Mouse (Mus musculus) c-Kit-positive CD71-negative TER-119-negative erythroid progenitor cells, embryonic 14.5 days (primary cell): Measurements from ENCODE around the gene Fam50b.
A peak's percentile ranks its signal among the peaks of the same experiment; 100 is the strongest.

ENCODE experiments used
- DNase-seq: peaks from one replicate; pipeline ENCODE4 v3.0.0-alpha.2; 2013; ENCODE audit warnings: low read depth

Gene Fam50b

GRCm38 (mm10) chr13:34734686-34735085 is at the start of gene Fam50b:
Gene Fam50b (plus strand): TSS chr13:34734850.
- no peak for DNase-seq

- no peak for DNase-seq
Observed at GRCm38 (mm10) chr13:34685008-34685765, 49.5 kb upstream of the Fam50b start.

GRCm38 (mm10) chr13:34691049-34691448 is 43.6 kb upstream of the Fam50b start:
- no peak for DNase-seq

GRCm38 (mm10) chr13:34693111-34693510 is 41.5 kb upstream of the Fam50b start:
- DNase-seq = no peak

- no peak for DNase-seq
Observed at GRCm38 (mm10) chr13:34696734-34697332, 37.8 kb upstream of the Fam50b start.

GRCm38 (mm10) chr13:34700091-34700490 is 34.6 kb upstream of the Fam50b start:
- DNase-seq = no peak

GRCm38 (mm10) chr13:34700630-34701029 is 34.0 kb upstream of the Fam50b start:
- no peak for DNase-seq

GRCm38 (mm10) chr13:34703301-34703700 is 31.3 kb upstream of the Fam50b start:
- no peak for DNase-seq

GRCm38 (mm10) chr13:34703795-34704194 is 30.9 kb upstream of the Fam50b start:
- no peak for DNase-seq

GRCm38 (mm10) chr13:34704835-34705234 is 29.8 kb upstream of the Fam50b start:
- no peak for DNase-seq

GRCm38 (mm10) chr13:34708955-34709354 is 25.7 kb upstream of the Fam50b start:
- DNase-seq = no peak

GRCm38 (mm10) chr13:34709566-34709965 is 25.1 kb upstream of the Fam50b start:
- DNase-seq = no peak

- no peak for DNase-seq
Observed at GRCm38 (mm10) chr13:34711410-34711809, 23.2 kb upstream of the Fam50b start.

GRCm38 (mm10) chr13:34712881-34713280 is 21.8 kb upstream of the Fam50b start:
- DNase-seq = no peak

GRCm38 (mm10) chr13:34715437-34715838 is 19.2 kb upstream of the Fam50b start:
- DNase-seq = peak; percentile 20

- DNase-seq = no peak
Observed at GRCm38 (mm10) chr13:34724831-34725592, 9.6 kb upstream of the Fam50b start.

- no peak for DNase-seq
Observed at GRCm38 (mm10) chr13:34725800-34726476, 8.7 kb upstream of the Fam50b start.

GRCm38 (mm10) chr13:34726477-34726805 is 8.2 kb upstream of the Fam50b start:
- no peak for DNase-seq

- DNase-seq = no peak
Observed at GRCm38 (mm10) chr13:34727060-34727459, 7.6 kb upstream of the Fam50b start.

- no peak for DNase-seq
Observed at GRCm38 (mm10) chr13:34731551-34731950, 3.1 kb upstream of the Fam50b start.

GRCm38 (mm10) chr13:34733780-34734179 is 870 bp upstream of the Fam50b start:
- DNase-seq = no peak

GRCm38 (mm10) chr13:34737968-34738698 is 3.5 kb downstream of the Fam50b start:
- no peak for DNase-seq
